Mouse (Mus musculus): ENCODE results near the gene Srsf9.

Gene Srsf9

DNA sequence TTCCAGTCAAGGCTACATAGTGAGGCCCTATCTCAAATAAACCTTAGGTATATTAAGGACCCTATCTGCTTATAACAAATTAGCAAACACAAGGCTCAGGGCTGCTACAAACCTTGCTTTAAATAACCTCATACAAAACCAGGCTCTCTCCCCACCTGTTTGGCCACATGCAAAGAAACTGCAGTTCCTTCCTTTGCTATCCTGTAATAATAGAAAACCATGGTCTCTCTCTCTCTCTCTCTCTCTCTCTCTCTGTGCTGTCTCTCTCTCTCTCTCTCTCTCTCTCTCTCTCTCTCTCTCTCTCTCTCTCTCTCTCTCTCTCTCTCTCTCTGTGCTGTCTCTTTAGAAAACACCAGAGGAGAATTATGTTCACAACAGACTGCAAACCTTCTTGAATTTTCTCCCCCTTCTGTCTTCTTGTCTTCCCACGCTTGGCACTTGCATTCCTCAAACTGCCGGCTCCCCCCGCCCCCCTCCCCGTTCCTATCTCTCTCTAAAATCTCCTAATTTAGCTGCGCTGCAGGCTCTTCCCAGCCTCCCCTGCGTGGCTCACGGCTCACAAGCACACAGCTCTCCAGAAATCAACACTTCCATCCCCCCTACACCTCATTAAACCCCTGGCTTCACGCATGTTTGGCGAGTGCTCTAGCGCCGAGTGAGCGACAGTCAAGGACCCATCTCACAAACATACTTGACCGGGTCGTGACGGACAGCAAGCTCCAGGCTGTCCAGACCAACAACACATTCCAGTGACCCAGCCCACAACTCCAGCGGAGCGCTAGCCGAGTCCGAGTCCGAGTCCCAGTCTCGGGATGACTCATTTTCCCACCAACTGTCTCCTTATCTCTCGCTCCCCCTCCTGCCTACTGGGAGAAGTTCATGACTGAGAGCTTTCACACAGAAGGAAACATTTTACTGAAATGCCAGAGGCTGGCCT, 7.7 kb upstream of the Srsf9 start:
- peak; percentile 86 to 94 for DNase-seq (ENCODE audit: inconsistent age in 2 of 2, low spot score in 1 of 2)

DNA sequence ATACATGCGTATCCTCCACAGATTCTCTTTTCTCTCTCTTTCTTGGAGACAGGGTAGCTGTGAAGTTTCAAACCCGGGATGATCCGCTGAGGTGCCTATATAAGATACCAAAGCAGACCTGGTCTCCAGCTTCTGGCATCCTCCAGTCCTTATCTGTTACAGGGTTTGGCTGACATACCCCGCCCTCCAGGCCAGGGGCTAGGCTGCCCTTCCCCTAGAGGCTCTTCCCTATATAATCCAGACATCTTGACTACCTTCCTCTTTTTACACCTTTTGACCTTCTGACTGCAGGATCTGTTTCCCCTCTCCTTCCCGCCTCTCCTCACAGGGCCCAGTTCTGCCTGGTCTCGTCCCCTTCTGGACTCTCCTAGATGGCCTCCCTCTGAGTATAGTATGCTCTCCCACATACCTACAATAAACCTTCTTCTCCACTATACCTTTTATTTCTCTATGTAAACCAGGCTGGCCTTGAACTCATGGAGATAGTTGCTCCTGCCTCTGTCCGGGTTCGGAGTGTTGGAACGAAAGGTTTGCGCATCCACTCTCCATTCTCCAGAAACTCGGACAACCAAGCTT, 633 bp upstream of the Srsf9 start:
- DNase-seq (ENCODE audit: inconsistent age in 2 of 2, low spot score in 1 of 2), result no peak

DNA sequence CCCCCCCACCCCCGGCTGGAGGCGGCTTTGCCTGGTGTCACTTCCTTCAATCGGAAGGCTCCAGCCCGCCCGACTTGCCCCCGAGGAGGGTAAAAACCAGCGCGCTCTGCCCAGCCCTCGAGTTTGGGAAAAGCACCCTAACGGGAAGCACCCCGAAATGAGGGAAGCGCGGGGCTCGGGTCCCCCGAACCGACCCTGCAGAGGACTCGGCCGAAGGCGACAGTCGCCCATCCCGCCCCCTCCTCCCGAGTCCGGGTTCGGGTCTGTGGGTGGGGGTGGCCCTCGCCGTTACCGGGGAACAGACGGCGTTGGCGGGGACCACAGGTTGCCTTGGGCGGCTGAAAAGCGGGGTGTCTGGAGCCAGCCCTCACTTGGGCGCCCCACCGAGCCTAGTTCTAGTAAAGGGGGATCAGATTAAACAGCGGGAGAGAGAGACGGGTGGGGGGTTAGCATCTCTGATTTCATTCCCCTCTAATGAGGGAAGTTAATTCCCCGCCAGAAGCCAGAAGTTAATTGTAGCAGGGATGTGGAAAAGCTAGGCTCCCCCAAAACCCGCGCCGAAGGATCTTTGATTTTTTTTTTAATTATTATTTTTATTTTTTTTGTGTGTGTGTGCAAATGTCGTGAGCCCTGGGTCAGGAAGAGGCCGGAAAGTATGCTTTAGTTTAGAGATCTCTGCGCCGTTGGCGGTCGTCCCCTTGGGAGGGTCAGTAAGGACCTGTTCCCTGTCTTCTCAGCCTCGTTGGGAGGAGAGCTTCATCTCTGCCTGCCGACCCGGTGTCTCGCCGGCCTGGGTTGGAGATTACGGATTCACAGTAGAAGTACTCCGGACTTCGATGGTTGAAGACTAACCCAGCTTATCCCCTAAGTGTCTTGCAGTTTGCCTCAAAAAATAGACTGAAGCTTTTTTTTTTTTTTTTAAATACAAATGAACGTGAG, 902 bp downstream of the Srsf9 start:
- peak; percentile 51 to 76 for DNase-seq (ENCODE audit: inconsistent age in 2 of 2, low spot score in 1 of 2)

DNA sequence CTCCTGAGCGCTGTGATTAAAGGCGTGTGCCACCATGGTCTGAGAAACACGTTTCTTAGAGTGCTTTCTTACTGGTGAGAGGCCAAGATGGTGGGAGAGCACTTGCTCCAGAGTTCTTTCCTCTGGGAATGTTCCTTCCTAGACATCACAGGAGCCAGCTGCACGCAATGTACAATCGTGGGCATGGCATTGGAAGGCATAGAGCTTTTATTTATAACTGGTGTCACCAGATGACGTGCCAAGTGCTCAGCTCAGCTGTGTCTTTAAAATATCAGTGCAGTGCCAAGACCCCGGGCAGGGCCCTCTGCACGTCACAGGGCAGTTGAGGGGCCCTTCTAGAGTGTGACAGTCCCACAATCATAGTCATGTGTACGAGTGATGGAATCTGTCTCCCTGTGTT, 4.0 kb downstream of the Srsf9 start:
- no peak for DNase-seq (ENCODE audit: inconsistent age in 2 of 2, low spot score in 1 of 2)

DNA sequence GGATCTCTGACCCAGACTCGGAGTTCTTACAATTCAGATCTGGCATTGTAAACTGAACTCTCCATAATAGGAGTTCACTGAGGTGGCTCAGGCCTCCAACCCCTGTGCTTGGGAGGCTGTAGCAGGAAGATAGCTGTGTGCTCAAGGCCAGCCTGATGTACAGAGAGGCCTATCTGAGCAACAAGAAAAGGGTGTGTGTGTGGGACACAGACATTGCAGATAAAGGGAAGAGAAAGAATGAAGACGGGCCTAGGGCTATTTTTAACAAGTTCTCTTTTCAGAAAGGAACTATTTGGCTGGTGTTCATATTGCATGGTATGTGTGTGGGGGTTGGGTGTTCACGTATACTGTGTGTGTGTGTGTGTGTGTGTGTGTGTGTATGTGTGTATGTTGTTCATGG, 6.6 kb downstream of the Srsf9 start:
- no peak for DNase-seq (ENCODE audit: inconsistent age in 2 of 2, low spot score in 1 of 2)

DNA sequence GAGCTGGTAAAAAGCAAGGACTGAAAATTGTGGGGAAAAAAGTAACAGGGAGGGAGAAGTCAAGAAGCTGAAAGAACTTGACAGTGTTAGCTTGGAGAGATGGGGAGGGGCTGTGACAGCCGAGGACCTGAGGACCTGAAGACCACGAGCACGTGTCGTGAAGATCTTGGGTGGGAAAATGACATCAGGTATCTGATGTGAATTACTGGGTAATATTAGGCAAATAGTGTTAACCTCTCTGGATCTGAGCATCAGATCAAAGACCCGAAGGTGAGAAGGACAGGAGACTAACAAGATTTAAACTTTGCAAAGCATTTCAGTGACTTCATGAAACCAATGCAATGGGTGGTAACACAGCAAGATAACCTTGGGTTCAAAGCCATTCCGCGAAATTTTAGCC, 13.0 kb downstream of the Srsf9 start:
- no peak for DNase-seq (ENCODE audit: inconsistent age in 2 of 2, low spot score in 1 of 2)

DNA sequence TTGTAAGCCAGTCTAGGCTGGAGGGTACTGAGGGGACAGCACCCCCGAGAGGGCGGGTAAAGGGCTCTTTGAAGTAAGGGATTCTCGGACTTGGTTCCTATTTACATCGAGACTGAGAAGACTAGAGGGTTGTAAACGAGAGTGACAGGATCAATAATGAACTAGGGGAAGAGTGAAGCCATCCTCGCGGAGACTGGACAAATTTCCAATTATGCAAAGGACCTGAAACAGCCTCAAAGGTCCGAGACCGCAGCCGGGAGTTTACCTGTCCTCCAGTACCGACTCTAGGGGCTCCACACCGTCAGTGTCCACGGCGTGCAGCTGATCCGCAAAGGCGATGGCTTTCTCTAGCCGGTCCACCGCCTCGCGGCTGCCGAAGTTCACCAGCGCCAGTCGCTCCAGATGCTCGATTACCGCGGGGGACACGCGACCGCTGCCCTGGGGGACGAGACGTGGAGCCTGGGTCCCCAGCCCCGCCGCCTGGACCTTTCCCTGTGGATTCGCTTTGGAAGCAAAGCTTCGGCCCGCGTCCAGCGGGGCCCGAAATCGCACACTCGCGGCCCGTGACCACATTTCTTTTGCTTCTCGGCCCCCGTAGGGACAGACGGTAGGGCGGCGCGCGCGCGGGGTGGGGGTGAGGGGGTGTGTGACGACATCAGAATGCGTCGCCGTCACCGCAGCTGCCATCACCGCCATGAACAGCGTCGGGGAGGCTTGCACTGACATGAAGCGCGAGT, 13.8 kb downstream of the Srsf9 start, which contains the start of the genes Gatc and Triap1:
TSS of gene Gatc (minus strand) at position 602 of the 737 bp plus-strand sequence.
TSS of gene Triap1 (plus strand) at position 649 of the 737 bp plus-strand sequence.
- DNase-seq (ENCODE audit: inconsistent age in 2 of 2, low spot score in 1 of 2), result peak; percentile 91 to 97

DNA sequence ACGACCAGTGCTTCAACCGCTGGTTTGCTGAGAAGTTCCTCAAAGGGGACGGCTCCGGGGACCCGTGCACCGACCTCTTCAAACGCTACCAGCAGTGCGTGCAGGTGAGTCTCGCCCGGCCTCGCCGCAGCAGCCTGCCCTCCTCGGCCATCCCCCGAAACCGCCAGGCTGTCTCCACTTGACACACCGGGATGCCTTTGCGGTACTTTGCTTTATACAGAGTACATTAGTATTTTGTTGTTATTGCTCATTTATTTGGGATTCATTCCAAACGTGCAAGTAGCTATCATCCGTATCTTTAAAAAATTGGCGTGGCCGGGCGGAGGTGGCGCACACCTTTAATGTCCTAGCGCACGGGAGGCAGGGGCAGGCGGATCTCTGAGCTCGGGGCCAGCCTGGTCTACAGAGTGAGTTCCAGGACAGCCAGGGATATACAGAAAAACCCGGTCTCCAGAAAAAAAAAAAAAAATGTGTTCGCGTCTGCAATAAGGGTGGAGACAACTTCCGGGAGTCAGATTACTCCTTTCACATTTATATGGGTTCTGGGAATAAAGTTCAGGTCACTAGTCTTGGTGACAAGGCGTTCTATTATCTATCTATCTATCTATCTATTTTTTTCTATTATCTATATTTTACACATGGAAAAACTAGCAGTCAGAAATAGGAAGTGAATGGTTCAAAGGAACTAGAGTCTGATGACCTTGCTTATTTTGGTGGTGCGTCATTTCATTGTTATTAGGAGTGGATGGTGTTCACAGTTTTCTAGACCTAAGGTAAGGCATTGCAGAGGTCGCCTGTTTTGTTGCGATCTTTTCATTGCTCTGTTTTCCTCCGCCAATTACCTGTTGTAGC, 14.6 kb downstream of the Srsf9 start:
- no peak for DNase-seq (ENCODE audit: inconsistent age in 2 of 2, low spot score in 1 of 2)

DNA sequence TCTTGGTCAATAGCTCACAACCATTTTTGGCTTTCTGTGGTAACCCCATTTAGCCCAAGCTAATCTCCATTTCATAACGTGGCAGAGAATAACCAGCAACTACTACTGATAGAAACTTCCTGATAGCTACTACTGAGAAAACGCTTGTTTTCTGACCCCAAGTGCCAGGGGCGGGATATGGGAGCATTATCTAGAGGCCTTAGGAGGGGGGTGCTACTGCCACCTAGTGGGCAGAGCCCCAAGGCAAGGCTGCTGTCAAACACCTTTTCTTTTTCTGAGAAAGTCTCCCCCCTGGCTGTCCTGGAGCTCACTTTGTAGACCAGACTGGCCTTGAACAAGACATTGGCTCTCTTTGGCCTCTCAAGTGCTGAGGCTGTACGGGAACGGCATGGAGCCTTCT, 20.6 kb downstream of the Srsf9 start:
- DNase-seq (ENCODE audit: inconsistent age in 2 of 2, low spot score in 1 of 2), result peak; percentile 86 to 94

DNA sequence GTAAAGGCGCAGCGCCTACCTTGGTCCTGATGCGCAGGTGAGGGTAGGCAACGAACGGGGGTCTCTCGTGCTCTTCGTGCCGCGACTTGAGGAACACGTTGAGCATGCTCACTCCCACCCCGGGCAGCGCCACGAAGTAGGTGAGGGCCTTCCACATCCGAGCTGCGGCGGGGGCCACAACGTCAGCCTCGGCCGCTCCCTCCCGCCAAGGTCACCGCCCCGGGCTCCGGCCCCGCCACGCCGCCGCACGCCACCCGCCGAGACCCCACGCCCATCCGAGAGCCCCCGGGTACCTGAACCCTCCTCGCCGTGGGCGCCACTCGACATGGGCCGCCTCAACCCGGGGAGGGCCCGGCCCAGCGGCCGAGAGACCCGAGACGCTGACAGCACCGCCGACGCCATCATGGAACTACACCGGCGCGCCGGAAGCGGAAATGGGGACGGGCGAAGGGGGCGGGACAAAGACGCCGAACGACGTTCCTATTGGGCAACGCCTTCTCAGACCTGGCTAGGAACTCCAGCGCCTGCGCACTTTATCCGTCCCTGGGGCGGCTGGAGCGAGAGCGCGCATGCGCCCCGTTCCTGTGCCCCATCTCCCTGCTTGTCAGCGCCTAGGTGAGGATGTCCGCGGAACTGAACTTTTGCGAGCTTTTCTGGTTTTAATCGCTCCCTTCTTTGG, 21.7 kb downstream of the Srsf9 start, which contains the start of gene Cox6a1:
TSS of gene Cox6a1 (minus strand) at position 436 of the 679 bp plus-strand sequence.
- DNase-seq (ENCODE audit: inconsistent age in 2 of 2, low spot score in 1 of 2), result peak; percentile 99

DNA sequence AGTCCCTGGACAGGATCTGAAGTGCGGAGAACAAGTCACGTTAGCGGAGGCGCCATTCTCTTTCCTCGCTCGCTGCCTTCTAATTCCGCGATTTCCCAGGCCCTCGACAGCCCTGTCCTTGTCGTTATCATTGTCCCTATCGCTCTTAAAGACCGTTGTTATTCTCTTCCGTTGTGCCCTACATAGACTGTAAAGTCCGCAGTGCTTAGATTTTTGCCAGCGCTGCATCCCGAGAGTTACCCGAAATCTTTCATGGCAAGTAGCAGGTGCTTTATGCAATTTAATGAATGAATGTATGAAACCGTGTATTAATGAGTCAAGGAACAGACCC, 22.2 kb downstream of the Srsf9 start:
- no peak for DNase-seq (ENCODE audit: inconsistent age in 2 of 2, low spot score in 1 of 2)

DNA sequence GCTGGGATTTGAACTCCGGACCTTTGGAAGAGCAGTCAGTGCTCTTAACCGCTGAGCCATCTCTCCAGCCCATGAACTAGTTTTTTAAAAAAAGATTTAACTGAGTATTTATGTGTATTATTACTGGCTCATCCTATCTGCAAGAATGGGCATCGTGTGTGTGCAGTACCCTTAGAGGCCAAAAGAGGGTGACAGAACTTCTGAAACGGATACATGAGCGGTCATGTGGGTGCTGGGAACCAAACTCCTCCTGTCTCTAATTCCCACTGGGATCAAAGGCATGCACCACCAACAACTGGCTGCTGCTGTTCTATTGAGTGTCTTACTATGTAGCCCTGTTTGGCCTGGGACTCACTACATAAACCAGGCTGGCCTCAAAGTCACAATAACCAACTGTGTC, 24.4 kb downstream of the Srsf9 start:
- DNase-seq (ENCODE audit: inconsistent age in 2 of 2, low spot score in 1 of 2), result no peak

DNA sequence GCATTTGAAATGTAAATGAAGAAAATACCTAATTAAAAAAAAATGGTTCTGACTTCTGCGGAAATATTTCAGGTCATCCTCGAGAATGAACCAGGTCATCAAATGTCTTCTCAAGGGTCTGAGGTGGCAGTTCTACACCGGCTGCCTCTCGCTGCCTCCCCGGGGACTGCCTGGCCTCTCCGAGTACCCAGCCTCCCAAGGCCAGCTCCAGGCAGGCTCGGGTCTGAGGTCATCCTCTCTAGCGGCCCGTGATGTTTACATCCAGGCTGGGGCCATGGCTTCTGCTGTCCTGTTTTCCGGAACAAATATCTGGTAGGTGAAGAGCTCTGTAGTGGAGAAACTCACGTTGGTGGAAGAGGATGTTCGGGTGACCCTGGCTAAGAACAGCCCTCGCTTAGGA, 28.1 kb downstream of the Srsf9 start:
- no peak for DNase-seq (ENCODE audit: inconsistent age in 2 of 2, low spot score in 1 of 2)

DNA sequence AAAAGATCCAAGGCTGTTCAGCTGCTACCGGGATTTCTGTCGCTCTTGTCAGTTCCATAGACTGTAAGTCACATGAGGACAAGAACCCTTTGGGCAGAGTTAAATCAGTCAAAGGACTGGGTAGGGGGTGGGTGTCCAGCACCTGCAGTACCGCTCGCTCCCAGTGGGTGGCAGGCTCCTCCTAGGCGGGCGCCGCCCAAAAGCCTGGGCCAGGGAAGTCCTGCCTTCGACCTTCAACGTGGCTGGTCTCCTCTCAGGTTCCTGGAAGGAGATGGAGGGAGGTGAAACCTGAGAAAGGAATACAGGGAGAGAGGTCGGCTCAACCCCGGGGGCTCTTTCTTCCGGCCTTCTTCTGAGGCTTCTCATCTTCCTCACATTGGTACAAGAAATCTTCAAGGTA, 31.9 kb downstream of the Srsf9 start:
- peak; percentile 85 to 96 for DNase-seq (ENCODE audit: inconsistent age in 2 of 2, low spot score in 1 of 2)

DNA sequence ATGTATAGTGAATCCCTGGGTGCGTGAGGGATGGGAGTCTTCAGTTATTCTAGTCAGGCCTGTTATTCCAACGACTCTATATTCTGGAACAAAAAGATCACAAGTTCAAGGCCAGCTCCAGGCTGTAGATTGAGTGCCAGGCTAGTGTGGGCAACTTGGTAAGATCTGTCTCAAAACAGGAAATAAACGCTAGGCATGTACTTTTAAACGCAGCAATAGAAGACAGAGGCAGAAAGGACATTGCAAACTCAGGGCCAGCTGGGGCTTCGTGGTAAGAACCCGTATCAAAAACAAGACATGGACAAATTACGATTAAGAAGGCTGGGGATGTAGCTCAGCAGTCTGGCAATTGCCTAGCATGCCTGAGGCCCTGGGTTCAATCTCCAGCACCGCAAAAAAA, 32.5 kb downstream of the Srsf9 start:
- DNase-seq (ENCODE audit: inconsistent age in 2 of 2, low spot score in 1 of 2), result no peak

DNA sequence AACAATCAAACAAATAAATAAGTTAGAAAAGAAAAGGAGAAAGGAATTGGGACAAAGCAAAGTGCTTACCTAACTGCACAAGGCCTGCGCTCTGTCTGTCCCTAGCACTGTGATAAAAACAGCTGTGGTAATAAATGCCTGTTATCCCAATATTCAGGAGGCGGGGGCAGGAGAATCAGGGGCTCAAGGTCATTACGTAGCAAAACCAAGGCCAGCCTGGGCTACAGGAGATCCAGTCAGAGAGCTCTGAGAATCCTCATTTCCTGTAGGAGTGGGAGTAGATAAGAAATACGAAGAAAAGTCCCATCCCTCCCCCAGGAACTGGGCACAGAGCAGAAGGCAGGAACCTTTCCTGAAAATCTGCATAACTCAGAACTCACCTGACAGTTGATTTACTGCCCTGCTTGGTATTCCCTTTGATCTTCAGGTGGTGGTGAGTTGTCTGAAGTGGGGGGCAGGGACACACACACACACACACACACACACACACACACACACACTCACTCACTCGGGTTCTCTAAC, 32.9 kb downstream of the Srsf9 start:
- peak; percentile 38 to 53 for DNase-seq (ENCODE audit: inconsistent age in 2 of 2, low spot score in 1 of 2)

DNA sequence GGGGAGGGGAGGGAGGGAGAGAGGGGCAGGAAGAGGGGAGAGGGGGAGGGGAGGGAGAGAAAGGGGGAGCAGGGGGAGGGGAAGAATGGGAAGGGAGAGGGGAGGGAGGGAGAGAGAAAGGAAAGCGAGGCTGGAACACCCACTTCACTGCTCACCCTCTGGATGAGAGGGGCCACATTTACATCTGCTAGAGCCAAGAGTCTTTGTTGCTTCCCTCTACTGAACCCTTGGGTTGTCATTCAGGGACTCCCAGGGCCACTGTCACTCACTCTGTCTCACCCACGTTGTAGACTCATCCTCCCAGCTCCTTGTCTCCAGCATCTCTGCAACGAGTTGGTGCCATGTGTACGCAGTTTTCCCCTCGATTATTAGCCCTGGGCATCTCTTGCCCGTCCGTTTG, 35.2 kb downstream of the Srsf9 start:
- no peak for DNase-seq (ENCODE audit: inconsistent age in 2 of 2, low spot score in 1 of 2)

DNA sequence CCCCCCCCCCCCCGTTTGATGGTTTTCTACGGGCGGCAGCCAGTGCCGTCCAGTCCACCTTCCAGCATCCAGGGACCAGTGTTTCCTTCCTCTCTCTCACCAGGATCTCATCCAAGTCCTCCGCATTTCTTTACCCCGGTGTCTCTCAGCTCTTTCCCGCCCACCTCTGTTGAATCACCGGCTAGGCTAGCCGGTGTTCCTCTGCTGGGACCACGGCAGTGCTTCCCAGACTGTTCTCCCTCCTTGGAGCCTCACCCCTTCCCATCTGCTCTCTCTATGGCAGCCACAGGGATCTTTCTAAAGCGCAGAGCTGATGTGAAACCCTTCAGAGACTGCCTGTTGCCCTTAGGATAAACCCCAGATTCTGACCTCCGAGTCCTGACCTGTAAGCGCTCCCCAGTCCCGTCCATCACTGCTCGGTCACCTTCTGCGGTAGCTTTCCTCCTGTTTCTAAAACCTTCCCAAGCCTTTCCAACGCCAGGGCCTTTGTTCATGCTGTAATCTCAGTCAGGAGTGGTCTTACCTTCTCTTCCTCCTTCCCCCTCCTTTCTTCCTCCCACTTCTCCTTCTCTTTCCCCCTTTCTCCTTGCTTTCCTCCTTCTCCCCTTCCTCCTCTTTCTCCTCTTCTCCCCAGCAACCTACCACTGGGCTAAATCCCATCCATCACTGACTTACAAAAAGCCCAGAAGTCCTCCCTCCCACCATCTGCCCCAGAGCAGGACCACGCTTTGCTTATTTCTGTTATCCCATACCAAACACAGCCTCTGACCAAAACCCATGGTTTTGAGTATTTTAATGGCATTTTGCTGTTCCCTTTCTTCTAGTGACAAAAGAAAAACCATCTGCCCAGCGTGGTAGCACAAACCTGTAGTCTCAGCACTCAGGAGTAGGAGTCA, 36.1 kb downstream of the Srsf9 start:
- DNase-seq (ENCODE audit: inconsistent age in 2 of 2, low spot score in 1 of 2), result no peak
